Mouse (Mus musculus) cerebellum, adult 18-20 months (tissue): ENCODE results near the gene 1700029F12Rik.

ENCODE experiments used
- DNase-seq, 2 experiments: peaks; one replicate each; pipeline ENCODE4 v3.0.0; 2021

1700029F12Rik gene

GRCm38 (mm10) chr13:97020122-97020521 lies 14.0 kb downstream of the 1700029F12Rik start:
- no peak for DNase-seq

GRCm38 (mm10) chr13:97017711-97018110 lies 16.5 kb downstream of the 1700029F12Rik start:
- DNase-seq = peak; percentile 55 to 57

GRCm38 (mm10) chr13:97014366-97014765 lies 19.8 kb downstream of the 1700029F12Rik start:
- DNase-seq = no peak

DNA sequence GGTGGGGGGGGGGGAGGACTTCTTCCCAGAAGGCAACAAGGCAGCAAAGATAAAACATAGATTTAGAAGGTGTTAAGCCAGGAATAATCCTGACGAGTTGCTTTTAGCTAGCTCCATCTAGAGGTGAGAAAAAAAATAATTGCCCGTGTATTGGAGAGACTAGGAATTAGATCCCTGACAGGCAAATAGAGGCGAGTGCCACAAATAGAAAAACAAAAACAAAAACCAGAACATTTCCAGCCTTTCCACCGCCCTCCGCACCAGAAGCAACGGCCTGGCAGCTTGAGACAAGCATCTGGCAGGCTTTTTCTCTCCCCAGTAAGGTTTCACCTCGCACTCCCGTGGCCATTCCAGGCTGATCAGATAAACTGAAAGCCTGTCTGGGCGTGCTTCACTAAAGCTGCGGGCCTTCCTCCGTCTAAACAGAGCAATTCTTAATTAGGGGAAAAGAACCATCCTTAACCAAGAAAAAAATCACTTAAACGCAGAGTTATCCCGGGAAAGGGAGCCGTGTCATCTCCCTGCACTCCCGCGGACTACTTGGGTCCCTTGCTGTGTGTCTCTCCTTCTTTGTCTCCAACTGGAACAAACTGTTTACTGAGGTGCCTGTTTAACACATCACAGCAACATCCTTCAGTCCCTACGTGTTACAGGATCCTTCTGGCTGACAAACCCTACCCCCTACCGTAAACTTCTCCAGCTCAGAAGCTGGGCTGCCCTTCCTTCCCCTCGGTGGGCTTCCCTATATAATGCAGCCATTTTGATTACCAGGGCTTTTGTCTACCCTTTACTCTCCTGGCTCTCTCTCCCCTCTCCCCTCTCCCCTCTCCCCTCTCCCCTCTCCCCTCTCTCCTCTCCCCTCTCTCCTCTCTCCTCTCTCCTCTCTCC lies 25.7 kb downstream of the 1700029F12Rik start:
- peak in 1 of 2 experiments; percentile 14 for DNase-seq

DNA sequence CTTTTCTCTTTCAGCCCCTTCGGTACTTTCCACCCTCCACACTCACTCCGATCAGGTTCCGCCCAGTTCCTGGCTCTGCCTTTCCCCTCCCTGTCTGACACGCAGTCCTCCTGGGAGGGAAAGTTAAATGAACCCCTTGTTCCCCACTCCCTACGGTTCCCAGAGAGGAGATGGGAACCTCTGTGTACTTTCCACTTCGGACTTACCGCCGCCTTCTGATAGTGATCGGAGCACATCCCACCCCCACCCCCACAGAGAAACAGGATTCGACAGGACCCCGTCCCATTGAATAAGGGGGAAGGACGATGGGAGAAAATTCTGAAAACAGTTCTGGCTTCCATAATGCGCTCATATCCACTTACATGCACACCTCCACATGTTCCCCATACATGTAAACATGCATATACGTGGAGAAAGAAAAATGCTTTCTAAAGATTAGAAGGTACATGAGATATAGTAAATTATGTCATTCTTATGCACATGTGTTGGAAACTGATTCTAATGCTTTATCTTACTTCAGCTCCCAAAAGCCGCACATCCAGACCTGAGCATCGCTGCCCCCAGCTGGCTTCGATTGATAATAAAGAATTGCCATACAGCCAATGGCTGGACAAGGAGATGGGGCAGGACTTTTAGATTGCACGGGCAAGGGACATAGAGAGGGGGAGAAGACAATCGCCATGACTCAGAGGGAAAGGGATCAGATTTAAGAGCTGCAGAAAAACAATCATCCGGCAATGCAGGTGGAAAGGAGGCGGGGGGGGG lies 26.5 kb downstream of the 1700029F12Rik start:
- DNase-seq = peak in 1 of 2 experiments; percentile 7

- no peak for DNase-seq
Measured at GRCm38 (mm10) chr13:97006784-97007183, 27.4 kb downstream of the 1700029F12Rik start.

DNA sequence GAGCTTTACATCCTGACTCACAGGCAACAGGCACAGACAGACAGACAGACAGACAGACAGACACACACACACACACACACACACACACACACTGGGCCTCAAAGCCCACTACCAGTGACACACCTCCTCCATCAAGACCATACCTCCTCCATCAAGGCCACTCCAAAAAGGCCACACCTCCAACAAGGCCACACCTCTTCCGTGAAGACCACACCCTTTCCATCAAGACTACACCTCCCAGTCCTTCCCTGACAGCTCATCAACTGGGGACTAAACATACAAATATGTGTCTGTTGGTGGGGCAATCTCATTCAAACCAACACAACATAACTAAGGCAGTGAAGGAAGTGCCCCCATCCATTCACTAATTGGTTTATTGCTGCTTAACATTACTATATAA lies 37.1 kb downstream of the 1700029F12Rik start:
- no peak for DNase-seq

GRCm38 (mm10) chr13:96995243-96995642 lies 38.9 kb downstream of the 1700029F12Rik start:
- DNase-seq = no peak

- no peak for DNase-seq
Measured at GRCm38 (mm10) chr13:96993291-96993989, 40.7 kb downstream of the 1700029F12Rik start.

DNA sequence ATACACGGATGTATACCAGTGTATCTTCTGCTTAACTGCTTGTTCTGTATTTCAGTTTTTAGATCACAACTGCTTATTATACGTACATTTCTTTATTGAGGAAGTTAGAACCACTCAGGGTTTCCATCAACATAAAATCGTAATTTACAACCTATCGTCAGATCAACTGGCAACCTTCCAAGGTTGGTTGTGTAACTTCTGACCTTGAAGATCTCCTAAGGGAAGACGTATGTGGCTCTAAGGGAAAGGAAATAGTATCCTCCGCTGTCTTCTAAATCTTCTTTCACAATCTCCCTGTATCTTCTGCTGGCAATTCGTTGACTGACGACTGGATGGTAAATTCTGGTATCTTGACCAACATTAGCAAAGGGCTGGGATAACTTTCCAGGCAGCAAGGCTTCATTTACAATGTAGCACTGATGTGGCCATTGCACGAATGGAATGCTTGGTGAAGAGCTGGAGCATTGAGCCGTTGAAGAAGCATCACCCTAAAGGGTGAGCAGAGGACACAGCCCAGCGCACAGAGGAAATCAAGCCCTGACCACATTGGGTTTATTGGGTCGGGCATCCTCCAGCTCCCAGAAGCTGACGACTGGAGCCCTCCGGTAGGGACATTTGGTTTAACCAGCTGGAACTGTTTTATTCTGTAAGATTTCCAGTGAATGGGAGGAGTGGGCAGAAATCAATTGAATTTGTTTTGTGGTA lies 43.4 kb downstream of the 1700029F12Rik start:
- no peak for DNase-seq

DNA sequence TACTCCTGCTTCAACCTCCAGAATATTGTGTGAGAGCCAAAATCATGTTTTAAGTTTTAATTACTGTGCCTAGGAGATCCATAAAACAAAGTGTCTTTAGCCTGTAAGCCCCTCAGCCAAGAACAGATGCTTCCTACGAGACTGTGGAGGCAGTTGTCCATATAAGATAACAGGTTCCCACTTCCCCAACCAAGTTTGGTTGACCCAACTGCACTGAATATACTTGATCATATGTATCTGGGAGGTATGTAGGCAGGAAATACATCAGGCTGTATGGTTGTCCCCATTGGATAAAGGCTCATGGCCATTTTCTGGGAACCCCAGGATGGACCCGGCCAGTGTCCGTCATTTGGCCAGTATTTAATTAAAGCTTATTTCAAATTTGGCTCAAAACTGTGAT lies 44.1 kb downstream of the 1700029F12Rik start:
- no peak for DNase-seq

DNA sequence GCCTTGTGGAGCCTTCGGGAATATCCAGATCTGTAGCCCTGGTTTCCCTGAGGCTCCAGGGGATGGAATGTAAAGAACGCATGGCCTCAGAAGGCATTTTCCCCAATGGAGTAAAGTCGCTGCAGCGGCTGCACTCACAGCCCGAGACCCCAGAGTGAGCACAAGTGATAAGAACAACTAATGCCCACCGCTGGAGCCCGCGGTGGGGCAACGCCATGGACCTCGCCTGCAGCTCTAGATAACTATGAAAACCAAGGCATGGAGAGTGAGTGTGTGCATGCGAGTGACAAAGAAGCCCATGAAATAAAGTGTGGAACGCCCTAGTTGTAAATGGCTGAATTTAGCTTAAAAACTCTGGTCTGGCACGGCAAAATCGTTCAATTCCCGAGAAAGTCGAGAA lies 45.0 kb downstream of the 1700029F12Rik start:
- no peak for DNase-seq

DNA sequence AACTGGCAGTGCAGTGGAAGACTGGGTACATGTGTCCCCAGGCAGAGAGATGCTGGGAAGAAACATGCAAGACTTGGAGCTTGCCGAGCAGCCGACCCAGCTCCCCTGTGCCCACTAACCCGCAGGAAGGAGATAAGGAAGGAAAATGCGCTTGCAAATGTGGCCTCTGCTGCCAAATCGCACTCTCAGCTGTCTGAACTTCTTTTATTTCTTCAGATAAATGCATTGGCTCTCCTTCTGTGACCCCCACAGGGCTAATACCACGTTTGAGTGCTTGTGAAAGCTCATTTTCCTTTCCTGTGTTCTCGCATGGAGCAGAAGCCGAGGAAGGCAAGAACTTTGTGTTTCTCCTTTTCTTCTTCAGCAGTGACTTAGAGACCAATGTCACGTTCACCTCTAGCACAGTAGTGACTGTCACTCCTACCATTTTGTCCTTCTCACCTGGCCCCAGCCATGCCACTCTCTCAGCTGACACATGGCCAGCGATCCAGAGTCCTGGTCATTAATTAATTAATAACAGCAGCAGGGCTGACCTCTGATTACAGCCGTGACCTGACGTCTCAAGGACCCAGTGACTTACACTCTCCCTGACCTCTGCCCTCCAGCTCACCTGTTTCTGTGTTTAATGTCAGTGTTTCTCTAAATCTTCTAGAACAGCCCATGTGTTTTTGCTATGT lies 48.4 kb downstream of the 1700029F12Rik start:
- DNase-seq = no peak

DNA sequence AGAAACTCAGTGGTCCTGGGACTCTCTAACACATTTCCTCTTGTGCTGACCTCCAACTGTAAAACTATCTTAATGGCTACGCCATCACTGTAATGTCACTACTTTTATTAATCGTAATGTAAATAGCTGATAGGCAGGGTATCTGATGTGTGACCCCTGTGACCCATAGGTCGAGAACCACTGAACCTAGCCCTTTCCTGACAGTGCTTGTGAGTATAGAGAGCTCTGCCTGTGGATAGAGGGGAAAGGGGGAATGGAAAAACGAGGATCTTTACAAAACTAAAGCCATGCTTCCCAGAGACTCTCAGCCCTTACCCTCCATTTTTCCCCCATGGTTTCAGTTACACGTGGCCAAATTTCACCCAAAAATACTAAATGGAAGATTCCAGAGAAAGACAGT lies 49.5 kb downstream of the 1700029F12Rik start:
- no peak for DNase-seq

- no peak for DNase-seq
Measured at GRCm38 (mm10) chr13:96983251-96984126, 50.7 kb downstream of the 1700029F12Rik start.

DNA sequence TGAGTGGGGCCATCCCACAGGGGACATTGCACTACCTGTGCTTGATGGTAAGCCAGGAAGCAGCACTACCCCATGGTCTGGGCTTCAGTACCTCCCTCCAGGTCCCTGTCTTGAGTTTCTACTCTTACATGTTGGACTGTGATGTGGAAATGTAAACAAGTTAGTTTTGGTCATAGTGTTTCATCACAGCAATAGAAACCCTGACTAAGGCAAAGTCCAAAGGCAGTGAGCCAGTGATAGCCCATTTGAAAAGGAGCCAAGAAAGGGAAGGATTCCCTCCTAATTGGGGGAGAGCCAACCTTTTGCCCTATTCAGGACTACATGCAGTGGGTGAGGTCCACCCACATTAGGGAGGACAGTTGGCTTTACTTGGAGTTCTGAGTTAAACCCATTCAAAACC lies 53.6 kb downstream of the 1700029F12Rik start:
- no peak for DNase-seq

DNA sequence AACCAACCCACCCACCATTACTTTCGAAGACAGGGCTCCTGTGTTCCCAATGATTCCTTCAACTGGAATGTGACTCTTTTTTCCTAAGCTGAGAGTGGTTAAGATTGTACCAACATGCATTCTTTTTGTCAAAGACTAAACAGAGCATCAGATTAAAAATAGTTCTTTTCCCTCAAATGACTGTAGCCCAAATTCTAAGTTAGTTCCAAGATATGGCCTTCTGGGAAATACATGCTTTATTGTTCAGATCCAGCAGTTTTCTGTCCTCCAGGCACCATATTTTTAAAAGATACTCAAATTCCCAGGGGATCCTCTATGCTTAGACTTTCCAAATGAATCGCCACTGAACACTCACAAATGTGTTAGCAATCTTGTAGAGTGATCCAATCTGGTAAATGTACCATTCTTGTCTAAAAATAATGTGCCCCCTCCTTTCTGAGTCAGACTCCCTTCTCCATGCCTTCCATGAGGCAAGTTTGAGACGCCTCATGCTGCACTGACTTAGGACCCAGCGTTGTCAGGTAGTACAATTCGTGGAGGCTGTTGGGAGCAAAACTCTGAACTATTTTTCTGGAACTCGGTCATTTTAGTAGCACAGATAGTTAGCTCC lies 57.1 kb downstream of the 1700029F12Rik start:
- DNase-seq = no peak

DNA sequence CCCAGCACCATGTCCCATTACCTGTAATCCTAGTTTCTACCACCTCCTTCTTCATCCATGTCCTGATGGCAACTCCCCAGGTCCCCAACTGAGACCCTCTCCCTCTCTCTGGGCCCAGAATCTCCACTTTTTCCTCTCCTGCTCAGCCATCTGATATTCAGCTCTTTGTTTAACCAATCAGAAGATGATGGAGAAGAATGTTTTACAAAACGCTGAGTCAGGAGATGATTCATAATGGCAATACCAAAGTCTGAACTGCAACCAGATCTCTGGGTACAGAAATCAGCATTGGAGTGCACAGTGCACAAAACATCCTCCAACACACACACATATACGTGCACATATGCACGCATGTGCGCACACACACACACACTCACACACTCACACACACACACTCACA lies 60.8 kb downstream of the 1700029F12Rik start:
- no peak for DNase-seq
